Mouse (Mus musculus) hindlimb bud, embryonic 11.5 days (tissue): ENCODE results near the gene Ppp2r2d.

Experiments
- DNase-seq: peaks from one replicate; pipeline ENCODE4 v3.0.0-alpha.2; 2012; ENCODE audit warnings: low read depth, low spot score; ENCODE audit errors: extremely low spot score

Ppp2r2d gene

DNA sequence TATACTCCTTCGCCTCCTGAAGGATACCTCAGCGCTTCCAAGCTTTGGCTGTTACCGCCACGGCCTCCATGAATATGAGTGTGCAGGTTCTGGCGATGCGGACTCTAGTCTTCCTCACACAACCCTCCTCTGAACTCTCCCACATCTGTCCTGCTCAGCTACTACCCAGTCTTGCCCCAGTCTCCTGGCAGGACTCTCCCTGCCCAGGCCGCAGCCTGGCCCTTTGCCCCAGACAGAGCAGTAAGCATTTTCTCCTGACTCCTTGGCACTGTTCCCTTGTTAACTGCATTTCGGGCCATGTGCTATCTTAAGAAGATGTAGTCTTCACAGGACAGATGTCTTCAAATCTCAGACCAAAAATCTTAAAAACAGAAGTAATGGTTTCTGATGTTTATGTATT, 75.7 kb downstream of the Ppp2r2d start:
- no peak for DNase-seq

- no peak for DNase-seq
Observed at GRCm38 (mm10) chr7:138923756-138924425, 78.0 kb downstream of the Ppp2r2d start.

DNA sequence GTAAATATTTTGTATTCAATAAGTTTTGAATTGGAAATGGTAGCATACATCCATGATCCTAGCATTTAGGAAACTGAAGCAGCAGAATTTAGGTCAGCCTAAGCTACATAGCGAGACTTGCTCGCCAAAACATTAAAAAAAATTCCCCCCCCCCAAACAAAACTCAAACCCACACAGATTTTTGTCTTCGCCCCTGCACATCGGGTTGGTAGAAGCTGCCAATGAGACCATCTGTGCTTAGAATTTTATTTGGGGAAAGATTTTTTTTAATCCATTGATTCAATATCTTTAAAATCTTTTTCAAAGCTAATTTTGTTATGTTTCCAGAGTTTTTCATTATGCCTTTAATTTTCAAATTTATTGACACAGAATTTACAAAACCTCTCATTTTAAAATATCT, 82.6 kb downstream of the Ppp2r2d start:
- no peak for DNase-seq
